Mouse (Mus musculus) stomach, postnatal 0 days (tissue): Measurements from ENCODE around the gene Hdac4. TPM values are rescaled to one million over a fixed set of nuclear protein-coding genes. Genes with fewer than 3 reads are reported as not detected.

Experiments used
- ATAC-seq: fragments of 200-750 bp; cut with Nextera tagmentation; 2 replicates; pipeline ENCODE4 v1.8.0; 2017; ENCODE audit not compliant: low FRiP score, low TSS enrichment
- DNase-seq: peaks from one replicate; pipeline ENCODE4 v3.0.0-alpha.2; 2016; ENCODE audit warnings: low spot score
- H3K27ac ChIP-seq: fragments of 300-500 bp; sonication (generic); replicated peaks from 2 replicates; pipeline ENCODE4 v1.5.1; 2014; ENCODE audit warnings: mild to moderate bottlenecking, control low read depth
- H3K27me3 ChIP-seq: fragments of 300-500 bp; sonication (generic); 2 replicates; pipeline ENCODE4 v1.6.1; 2014; ENCODE audit warnings: low read length; ENCODE audit not compliant: control insufficient read depth, insufficient read depth
- H3K36me3 ChIP-seq: fragments of 300-500 bp; sonication (generic); 2 replicates; pipeline ENCODE4 v1.6.1; 2014; ENCODE audit warnings: low read length, mixed read lengths; ENCODE audit not compliant: control insufficient read depth, insufficient read depth
- H3K4me1 ChIP-seq: fragments of 300-500 bp; sonication (generic); replicated peaks from 2 replicates; pipeline ENCODE4 v1.6.1; 2014; ENCODE audit warnings: antibody characterized with exemption; ENCODE audit not compliant: control insufficient read depth, insufficient read depth
- H3K4me2 ChIP-seq: fragments of 300-500 bp; sonication (generic); replicated peaks from 2 replicates; pipeline ENCODE4 v1.6.1; 2014; ENCODE audit warnings: low read depth, mild to moderate bottlenecking, control low read depth, moderate library complexity
- H3K4me3 ChIP-seq: fragments of 300-500 bp; sonication (generic); 2 replicates; pipeline ENCODE4 v1.5.1; 2014; ENCODE audit warnings: low read depth, low read length, control low read depth
- H3K9ac ChIP-seq: fragments of 300-500 bp; sonication (generic); 2 replicates; pipeline ENCODE4 v1.6.1; 2014; ENCODE audit warnings: mild to moderate bottlenecking, low read length, control low read depth, mixed read lengths
- H3K9me3 ChIP-seq: fragments of 300-500 bp; sonication (generic); 2 replicates; pipeline ENCODE4 v1.6.1; 2016; ENCODE audit warnings: low read length; ENCODE audit not compliant: control insufficient read depth
- CTCF ChIP-seq: IDR thresholded peaks from 2 replicates; pipeline ENCODE4 v1.5.1; 2016; ENCODE audit warnings: antibody characterized with exemption, low read depth, mild to moderate bottlenecking, moderate library complexity
- EP300 ChIP-seq: optimal IDR thresholded peaks from 2 replicates; pipeline ENCODE3; 2016; ENCODE audit warnings: antibody characterized with exemption
- WGBS: fragments of 180-500 bp; shearing (Covaris S2); extraction: QIAGEN DNeasy Blood & Tissue Kit; methylation state at CpG from one replicate; pipeline ENCODE4 v1.1.7; 2014; 5-methylcytosine and 5-hydroxymethylcytosine counted together
- polyA plus RNA-seq: library from polyadenylated mRNA; unstranded; fragments of >200 nt; fragmentation: Nextera tagmentation; extraction: Ambion mirVana; gene quantifications from 2 replicates; pipeline ENCODE4 v1.2.1, GENCODE M21; 2015

Gene Hdac4
- polyA plus RNA-seq, 1 experiment from 2014 or later = 10.9 TPM

DNA sequence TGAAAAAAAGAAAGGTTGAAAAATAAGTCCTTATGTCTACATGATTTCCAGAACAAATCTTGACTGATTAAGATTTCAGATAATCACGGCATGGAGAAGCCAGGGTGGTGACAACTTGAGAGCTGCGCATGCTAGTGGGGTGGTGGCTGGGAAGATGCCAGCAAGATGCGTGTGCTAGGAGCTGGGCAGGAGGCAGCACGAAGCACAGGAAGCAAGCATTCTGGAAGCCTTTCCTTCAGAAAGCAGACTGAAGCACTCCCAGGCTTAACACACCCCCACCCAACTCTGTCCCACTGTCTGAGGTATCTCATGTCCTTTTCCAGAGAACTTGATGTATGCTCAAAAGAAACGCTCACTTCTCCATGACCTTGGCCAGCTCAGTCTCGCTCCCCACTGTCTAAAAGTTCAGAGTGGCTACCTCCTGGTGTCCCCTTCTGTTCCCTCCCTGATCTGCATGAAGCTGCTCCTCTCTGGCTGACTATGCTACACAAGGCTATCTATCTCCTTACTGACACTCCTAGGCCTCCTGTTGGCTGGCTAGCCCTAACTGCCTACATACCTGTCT is 52.1 kb downstream of the Hdac4 start:
- TF ChIP-seq EP300 (no peak), CTCF (no peak)
- ATAC-seq (0 out of 2 replicates have a peak, but pooled peaks have one; percentile 26), DNase-seq (no peak)
- Histone ChIP-seq H3K9me3 (no peaks in the 10 kb centered on the region), H3K27me3 (no peaks in the 10 kb centered on the region), H3K36me3 (no peaks in the 10 kb centered on the region), H3K9ac (no peak overlapping the region), H3K4me3 (no peak overlapping the region), H3K4me2 (no peak overlapping the region), H3K27ac (no peak overlapping the region), H3K4me1 (peaks cover 4% of the 10 kb centered on the region; the same call in 1 of the 2 replicates)
- 67% methylated on average over 6 of the region's 6 CpGs for WGBS

DNA sequence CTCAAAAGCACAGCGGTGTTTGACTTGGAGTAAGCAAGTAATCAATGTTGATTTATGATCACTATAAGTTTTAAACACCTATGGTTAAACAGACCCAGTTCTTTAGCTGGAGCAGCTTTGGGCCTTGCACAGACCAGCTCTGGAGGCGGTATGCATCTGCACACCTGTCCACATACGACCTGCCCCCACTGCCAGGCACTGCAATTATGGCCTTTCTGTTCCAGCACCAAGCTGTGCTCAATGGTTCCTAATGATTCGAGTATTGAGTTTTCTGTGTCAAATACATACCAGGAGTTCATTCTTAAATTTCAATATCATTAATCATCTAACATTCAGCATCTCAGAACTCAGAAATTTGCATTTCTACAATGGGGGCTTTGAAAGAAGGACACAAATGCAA is 52.7 kb downstream of the Hdac4 start:
- no peak for TF ChIP-seq EP300
- TF ChIP-seq CTCF = no peak
- no peak for DNase-seq
- H3K4me2 ChIP-seq = no peak overlapping the region
- peaks cover 4% of the 10 kb centered on the region; the same call in 1 of the 2 replicates for H3K4me1 ChIP-seq
- no peak for ATAC-seq
- no peaks in the 10 kb centered on the region for H3K9me3 ChIP-seq
- no peaks in the 10 kb centered on the region for H3K27me3 ChIP-seq
- H3K36me3 ChIP-seq = no peaks in the 10 kb centered on the region
- no peak overlapping the region for H3K27ac ChIP-seq
- no peak overlapping the region for H3K4me3 ChIP-seq
- 54% methylated on average over 4 of the region's 4 CpGs for WGBS
- H3K9ac ChIP-seq = no peak overlapping the region

- no peak overlapping the region for H3K9ac ChIP-seq
- no peaks in the 10 kb centered on the region; the same call in 1 of the 2 replicates for H3K36me3 ChIP-seq
- no peaks in the 10 kb centered on the region for H3K9me3 ChIP-seq
- no peaks in the 10 kb centered on the region for H3K4me1 ChIP-seq
- no peak overlapping the region for H3K4me2 ChIP-seq
- ATAC-seq (no peak), DNase-seq (no peak)
- no peak overlapping the region for H3K4me3 ChIP-seq
- no peak overlapping the region for H3K27ac ChIP-seq
- no peaks in the 10 kb centered on the region for H3K27me3 ChIP-seq
- TF ChIP-seq CTCF (no peak), EP300 (no peak)
- WGBS = 87% methylated on average over 4 of the region's 4 CpGs
Observed at GRCm38 (mm10) chr1:92139001-92139400, 56.5 kb downstream of the Hdac4 start.

DNA sequence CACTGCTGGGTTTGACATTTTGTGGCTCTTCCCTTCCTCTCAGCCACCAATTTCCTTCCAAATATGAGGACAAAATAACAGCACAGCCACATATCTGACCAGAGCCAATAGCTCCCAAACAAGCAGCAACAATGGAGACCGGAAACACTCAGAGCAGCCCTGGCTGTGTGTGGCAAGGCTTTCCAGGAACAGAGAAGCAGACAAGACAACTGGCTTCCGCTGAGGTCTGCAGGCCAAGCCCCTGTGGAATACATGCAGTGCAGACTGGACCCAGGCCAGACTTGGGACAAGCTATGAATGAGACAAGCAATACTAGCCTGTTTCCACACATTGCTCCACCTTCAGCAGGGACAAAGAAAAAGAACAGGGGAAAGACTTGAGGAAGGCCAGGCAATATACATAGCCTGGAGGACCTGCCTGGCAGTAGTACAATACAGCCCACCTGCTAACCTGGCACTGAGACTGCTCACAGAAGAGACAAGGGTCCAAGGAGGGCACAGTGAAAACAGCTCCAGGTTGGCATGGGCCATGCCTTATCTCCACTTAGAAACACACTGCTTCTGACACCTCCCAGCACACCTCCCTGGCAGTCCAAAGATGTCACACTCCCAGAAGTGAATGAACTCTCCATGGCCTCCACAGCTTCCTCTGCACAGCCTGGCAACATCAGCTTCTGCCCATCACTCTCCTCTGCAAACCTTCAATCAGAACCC is 58.2 kb downstream of the Hdac4 start:
- TF ChIP-seq CTCF (no peak), EP300 (no peak)
- Histone ChIP-seq H3K4me2 (no peak overlapping the region), H3K27ac (no peak overlapping the region), H3K4me3 (no peak overlapping the region), H3K27me3 (no peaks in the 10 kb centered on the region), H3K4me1 (no peaks in the 10 kb centered on the region), H3K9ac (no peak overlapping the region), H3K36me3 (no peaks in the 10 kb centered on the region; the same call in 1 of the 2 replicates), H3K9me3 (no peaks in the 10 kb centered on the region)
- peak; percentile 42; the same call in 1 of the 2 replicates for ATAC-seq
- WGBS = 55% methylated on average over 2 of the region's 2 CpGs
- DNase-seq = no peak

DNA sequence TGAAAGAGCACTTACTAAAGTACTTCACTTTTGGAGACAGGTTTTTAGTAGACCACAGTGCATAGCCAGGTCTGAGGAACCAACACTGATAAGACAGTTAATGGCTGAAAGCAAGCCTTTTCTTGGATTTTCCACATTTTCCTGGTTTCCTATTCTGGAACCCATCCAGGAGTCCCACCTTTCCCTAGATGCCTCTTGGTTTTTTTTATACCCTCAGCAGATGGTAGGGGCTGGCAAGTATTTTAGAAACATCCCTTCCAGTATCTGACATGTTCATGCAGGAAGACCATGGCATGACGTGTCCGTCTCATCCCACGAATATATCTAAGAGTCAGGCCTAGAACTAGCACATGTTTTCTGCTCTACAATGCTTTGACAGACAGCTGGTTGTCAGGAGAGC is 59.1 kb downstream of the Hdac4 start:
- ATAC-seq (no peak), DNase-seq (no peak)
- no peak overlapping the region for H3K4me2 ChIP-seq
- no peaks in the 10 kb centered on the region for H3K9me3 ChIP-seq
- no peak for TF ChIP-seq CTCF
- H3K4me1 ChIP-seq = no peaks in the 10 kb centered on the region
- H3K9ac ChIP-seq = no peak overlapping the region
- no peak overlapping the region for H3K27ac ChIP-seq
- WGBS = 88% methylated on average over 3 of the region's 3 CpGs
- no peaks in the 10 kb centered on the region; the same call in 1 of the 2 replicates for H3K36me3 ChIP-seq
- H3K27me3 ChIP-seq = no peaks in the 10 kb centered on the region
- H3K4me3 ChIP-seq = no peak overlapping the region

GRCm38 (mm10) chr1:92132181-92132580 is 63.3 kb downstream of the Hdac4 start:
- 45% methylated on average over 2 of the region's 2 CpGs for WGBS
- ATAC-seq = no peak

More at GRCm38 (mm10) chr1:92132181-92132580, 63.3 kb downstream of the Hdac4 start:
- DNase-seq = no peak
- no peaks in the 10 kb centered on the region; the same call in 1 of the 2 replicates for H3K36me3 ChIP-seq
- no peaks in the 10 kb centered on the region for H3K9me3 ChIP-seq
- H3K9ac ChIP-seq = no peak overlapping the region
- H3K27ac ChIP-seq = no peak overlapping the region
- 0 out of 2 replicates have a peak, but pooled peaks cover 3% of the 10 kb centered on the region for H3K4me1 ChIP-seq
- H3K4me2 ChIP-seq = no peak overlapping the region
- no peaks in the 10 kb centered on the region for H3K27me3 ChIP-seq
- H3K4me3 ChIP-seq = no peak overlapping the region
- TF ChIP-seq CTCF (no peak), EP300 (no peak)
